Mouse (Mus musculus): Measurements from ENCODE around the gene Cyp2c69.

DNA sequence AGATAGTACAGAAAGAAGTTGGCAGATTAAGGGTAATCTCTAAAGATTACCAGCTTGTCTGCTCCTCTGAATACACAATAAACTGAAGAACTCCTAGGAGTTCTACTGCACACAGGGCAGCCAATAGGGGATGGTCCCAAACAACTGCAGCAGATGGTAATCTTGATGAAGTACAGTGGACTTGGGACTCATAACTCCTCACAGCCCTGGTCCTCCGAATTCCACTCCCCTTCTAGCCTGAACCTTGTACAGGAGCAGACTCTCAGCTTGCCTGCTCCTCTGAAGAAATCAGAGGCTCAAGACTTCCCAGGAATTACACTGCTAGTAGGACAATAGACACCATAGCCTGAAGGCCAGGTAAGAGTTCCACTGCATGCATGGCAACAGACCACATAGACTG lies 20.5 kb downstream of the Cyp2c69 start:
- TF ChIP-seq CTCF (IDR thresholded peaks at IDR 0.05; ENCODE audit: borderline replicate concordance, extremely low read depth, insufficient read depth, insufficient read length) (no peak), POLR2A (IDR thresholded peaks at IDR 0.05; ENCODE audit: borderline replicate concordance, extremely low read depth, insufficient read depth, insufficient read length, poor library complexity, severe bottlenecking) (no peak)
